Mouse (Mus musculus) lung, postnatal 36 days (tissue): ENCODE measurements around the gene Mapkap1.
A peak's percentile ranks its signal among the peaks of the same experiment; 100 is the strongest.

Experiments
- DNase-seq: peaks from one replicate; pipeline ENCODE4 v3.0.0; 2022; ENCODE audit warnings: mixed read lengths

Mapkap1 gene

GRCm38 (mm10) chr2:34406601-34407464 is at the start of gene Mapkap1:
TSS of gene Mapkap1 (plus strand) at chr2:34406771.
- DNase-seq, result peak; percentile 99

GRCm38 (mm10) chr2:34363678-34364077 is 42.9 kb upstream of the Mapkap1 start:
- DNase-seq, result no peak

DNA sequence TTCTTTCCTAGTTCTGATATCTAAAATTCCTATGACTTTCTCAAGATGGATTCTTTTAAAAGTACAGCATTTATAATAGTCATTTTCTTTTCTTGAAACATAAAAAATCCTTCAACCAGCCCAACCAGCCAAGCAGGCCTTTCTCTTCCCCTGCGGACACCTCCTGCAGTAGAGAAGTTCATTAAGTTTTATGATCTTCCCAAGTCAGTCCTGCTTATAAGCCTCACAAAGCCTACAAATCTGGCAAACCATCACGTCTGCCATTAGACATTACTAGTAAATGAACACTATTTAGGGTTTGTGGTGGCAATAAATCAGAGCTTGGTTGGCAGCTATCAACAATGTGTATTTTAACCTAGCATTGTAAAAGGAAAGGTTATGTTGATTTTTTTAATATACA is 39.5 kb upstream of the Mapkap1 start:
- no peak for DNase-seq

DNA sequence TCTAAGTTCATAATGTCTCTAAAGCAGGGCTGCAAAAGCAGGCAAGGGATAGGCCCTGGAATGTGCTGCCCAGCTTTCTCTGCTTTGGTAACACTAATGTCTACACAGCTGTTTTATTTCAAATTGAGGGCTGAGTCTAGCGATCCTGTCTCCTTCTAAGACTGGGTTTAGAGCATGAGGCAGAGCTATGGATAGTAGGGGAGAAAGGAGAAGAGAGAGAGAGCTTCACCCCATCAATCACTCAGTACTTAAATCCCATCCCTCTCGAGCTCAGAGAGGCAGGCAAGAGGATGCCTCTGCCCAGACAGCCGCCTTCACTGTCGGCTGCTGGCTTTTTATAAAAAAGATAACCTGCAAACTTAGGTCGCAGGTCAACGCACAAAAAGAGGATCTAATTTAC is 38.2 kb upstream of the Mapkap1 start:
- DNase-seq, result peak; percentile 25

- no peak for DNase-seq
These were observed 36.2 kb upstream of the Mapkap1 start for GRCm38 (mm10) chr2:34370349-34370724.

GRCm38 (mm10) chr2:34370725-34371440 is 35.7 kb upstream of the Mapkap1 start:
- peak; percentile 49 for DNase-seq

GRCm38 (mm10) chr2:34371441-34372304 is 34.9 kb upstream of the Mapkap1 start:
- DNase-seq, result peak; percentile 39

DNA sequence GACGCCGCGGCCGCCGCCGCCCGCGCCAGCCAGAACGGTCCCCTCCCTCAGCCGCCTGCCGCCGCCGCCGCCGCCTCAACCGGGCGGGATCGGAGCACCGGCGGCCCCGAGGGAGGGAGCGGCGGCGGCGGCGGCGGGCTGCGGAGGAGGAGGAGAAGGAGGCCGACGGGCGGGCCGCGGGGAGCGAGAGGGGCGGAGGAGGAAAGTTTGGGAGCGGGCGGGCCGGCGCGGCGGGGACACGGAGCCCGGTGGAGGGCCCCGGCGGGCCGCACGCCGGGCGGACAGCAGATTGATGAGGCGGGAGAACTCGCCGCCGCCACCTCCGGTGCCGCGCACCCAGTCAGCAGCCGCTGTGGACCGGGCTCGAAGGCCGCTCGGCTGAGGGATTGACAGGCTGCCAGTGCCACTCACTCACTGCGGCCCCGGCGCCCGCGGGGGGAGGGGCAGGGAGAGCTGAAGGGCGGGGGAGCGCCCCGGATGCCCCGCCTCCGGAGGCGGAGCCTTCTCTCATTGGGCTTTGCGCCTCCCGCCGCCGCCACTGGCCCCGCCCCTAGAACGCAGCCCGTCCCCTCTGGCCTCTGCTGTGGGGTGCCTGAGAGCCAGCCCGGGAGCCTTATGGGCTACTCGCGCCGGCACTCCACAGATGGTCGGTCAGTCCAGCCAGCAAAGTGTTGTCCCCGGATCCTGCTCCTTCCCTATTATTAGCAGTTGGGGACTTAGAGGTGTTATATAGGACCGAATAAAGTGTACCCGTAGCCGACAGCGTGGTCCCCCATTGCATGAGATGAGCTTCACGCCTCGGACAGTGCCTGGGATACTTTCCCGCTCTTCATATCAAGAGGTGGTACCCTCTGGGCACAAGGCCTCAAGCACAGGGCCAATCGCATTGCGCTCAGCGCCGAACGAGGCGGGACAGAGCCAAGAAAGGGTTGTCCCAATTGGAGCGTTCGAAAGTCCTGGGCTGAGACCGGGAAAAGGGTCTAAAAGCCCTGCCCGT is 34.0 kb upstream of the Mapkap1 start, which contains the start of gene Pbx3:
Gene Pbx3 (minus strand): TSS at position 838 of the 997 bp plus-strand sequence.
- DNase-seq, result peak; percentile 97

- DNase-seq, result no peak
These were observed 32.7 kb upstream of the Mapkap1 start for GRCm38 (mm10) chr2:34373886-34374285.

DNA sequence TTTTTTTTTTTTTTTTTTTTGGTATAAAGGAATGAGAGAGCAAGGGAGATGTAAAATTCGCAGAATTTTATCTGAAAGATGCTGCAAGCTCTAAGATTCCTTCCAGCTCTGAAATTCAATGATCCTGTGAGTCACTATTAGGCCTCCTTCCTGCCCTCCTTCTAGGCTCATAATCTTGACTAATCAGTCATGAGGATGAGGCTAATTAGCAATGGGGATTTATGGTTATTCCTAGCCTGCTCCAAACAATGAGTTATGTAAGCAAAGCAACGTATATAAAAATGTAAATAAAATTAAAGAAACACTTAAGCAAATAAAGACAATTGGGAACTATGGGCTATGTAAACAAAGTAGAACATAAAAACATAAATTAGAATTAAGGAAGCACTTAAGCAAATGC is 32.2 kb upstream of the Mapkap1 start:
- DNase-seq, result no peak

DNA sequence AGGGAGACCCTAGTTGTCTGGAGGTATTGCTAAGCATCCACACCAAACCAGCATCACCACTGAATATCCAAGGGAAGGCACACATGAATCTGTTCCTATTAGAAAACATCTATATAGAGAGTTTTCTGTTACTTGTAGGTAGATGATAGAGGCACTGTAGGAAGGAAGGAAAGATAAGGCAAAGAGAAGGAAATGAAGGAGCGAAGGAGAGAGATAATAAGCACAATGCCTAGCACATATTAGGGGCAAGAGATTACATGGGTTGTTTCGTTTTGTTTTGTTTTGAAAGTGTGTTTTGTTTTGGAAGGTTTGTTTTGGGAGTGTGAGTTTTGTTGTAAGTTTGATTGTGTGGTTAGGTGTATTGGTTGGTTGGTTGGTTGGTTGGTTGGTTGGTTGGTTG is 27.6 kb upstream of the Mapkap1 start:
- DNase-seq, result no peak

DNA sequence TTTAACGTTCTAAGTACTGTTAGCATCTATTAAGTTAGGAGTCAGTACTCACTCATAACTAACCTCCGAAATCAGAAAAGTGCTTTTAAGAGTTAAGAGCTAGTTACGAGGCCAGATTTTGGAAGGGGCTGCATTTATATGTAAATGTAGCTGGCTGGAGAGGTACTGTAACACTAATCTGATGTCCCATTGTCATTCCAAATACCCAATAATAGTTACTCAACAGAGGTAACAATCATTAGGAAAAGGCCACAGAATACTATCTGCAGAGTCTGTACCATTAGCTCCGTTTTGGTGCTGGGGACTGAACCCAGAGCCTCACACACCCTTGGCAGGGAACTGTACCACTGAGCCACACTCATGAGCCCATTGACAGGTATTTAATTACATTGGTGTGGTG is 7.0 kb upstream of the Mapkap1 start:
- no peak for DNase-seq

GRCm38 (mm10) chr2:34407596-34407995 is 1.0 kb downstream of the Mapkap1 start:
- no peak for DNase-seq

- no peak for DNase-seq
These were observed 1.8 kb downstream of the Mapkap1 start for GRCm38 (mm10) chr2:34408341-34408740.

DNA sequence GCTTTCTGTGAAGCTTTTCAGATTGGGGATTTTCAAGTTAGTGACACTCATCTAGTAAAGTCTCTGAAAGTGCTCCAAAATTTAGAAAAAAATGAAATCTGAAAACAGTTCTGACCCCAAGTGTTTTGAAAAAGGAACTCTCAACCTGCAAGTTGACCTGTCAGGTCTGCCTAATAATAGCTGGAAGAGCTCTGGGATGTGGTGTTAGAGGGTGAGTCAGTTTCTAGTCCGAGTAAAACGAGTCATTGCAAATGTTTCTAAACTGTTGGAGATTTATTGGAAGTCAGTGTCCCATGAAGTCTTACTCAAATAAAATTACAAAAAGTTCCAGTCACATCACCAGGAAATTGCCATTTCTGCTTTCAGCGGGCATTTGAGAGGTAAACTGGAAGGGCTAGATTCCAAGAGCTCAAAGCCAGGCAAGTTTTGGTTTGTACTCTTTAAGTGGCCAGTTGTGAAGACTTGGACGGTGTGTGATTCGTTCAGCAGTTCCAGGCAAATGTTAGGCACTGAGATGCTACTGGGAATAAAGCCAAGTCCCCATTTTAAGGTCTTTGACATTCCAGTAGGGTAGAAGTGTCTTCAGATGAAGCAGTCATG is 3.3 kb downstream of the Mapkap1 start:
- peak; percentile 5 for DNase-seq

DNA sequence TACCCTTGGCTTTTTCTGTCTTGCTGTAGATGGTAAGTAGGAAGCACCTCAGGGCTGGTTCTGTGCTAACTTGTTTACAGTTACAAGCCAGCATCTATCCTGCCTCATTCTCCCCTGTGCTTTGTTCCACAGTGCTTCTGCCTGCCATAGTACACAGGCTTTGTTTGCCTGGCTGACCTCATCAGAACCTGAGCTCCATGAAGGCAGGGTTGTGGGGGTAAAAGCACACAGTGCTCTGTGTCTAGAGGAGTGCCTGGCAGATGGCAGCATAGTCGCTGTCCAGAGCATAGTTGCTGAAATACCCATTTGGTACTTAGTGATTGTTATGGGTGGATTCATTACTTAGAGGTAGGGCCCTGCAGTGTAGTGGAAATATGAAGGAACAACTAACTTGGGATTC is 13.7 kb downstream of the Mapkap1 start:
- DNase-seq, result no peak

- no peak for DNase-seq
These were observed 17.6 kb downstream of the Mapkap1 start for GRCm38 (mm10) chr2:34424186-34424585.

DNA sequence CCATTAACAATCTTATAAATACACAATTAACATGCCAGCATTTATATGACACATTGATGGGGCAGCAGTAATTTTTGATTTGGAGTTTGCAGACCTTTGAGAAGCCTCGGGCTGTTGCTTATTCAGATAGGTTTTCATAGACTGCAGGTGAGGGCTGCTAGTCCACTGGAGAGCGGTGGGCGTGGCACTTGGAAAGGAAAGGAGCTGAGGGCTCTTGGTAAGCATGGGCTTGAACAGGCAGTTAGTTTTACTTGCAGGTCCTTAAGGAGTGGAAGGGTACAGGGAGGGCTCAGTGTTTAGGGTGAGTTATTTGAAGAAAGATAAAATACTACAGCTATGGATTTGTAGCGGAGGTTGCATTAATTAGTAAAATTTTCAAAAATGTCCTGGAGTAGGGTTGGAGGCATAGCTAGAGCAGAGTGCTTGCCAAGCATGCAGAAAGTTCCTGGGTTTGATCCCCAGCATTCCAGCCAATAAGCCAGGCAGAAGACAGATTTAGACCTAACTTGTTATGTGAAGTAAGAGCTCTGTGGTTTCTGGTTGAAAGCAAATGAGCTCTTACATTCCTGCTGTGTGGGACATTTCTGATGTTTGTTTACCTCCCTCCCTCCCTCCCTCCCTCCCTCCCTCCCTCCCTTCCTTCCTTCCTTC is 19.1 kb downstream of the Mapkap1 start:
- DNase-seq, result peak; percentile 55

- DNase-seq, result no peak
These were observed 24.1 kb downstream of the Mapkap1 start for GRCm38 (mm10) chr2:34430663-34431062.

GRCm38 (mm10) chr2:34431701-34432372 is 25.3 kb downstream of the Mapkap1 start:
- no peak for DNase-seq
